Comparison of ENCODE assay signal across 8 mouse cellular contexts in the genomic region with DNA sequence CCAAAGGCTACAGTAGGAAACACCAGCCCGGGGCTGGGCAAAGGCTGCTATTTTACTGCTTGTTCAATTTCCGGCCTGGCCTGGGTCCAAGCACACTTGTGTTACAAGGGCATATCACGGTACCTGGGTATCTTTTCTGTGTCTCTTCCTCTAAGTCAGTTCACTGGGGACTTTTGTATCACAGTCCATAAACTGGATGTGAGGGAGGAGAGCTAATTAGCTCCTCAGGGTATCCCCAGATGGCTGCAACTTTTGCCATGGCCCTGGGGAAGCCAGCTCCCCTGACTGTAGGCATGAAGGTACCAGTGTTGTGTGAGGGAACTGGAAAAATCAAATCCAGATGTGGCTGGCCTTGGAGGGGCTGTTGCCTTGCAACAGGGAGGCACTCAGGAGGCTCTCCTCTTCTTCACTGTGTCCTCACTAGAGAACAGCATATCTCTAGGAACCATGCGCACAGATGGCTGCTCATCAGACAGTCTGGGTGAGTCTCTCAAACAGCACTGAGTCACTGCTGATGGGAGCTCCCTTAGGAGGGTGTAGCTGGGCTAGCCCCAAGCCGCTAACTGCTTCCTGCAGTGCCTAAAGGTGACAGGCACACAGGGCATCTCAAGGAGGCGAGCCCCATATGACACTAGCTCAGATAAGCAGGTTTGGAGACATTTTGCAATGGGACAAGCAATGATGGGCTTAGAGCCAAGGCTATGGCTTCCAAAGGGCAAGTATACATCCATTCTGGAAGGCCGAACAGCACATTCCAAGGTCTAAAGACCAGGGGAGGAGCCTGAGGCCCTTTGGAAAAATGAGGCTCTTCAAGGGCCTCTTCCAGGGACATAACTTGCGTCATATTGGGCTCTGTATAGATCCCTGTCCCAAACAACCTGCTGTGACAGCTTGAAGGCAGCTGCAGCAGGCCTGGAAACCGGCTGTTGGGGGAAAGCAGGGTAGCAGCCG. TPM values are rescaled to one million over a fixed set of nuclear protein-coding genes. Genes with fewer than 3 reads are reported as not detected.
DNase-seq lines count a peak whose midpoint lies in the region; ATAC-seq and TF ChIP-seq lines count a peak whose summit lies in the region.

No protein-coding gene starts in this region.

- H3K9me3 ChIP-seq in forebrain, embryonic 14.5 days (replicated peaks; ENCODE audit: control insufficient read depth, low read length) = no peaks in the 10 kb centered on the region
- H3K9me3 ChIP-seq in liver, postnatal 0 days (ENCODE audit: low read length) = no peaks in the 10 kb centered on the region

- WGBS in forebrain, embryonic 14.5 days = 61% methylated on average over 10 of the region's 10 CpGs
- 48% methylated on average over 10 of the region's 10 CpGs for WGBS in liver, postnatal 0 days (ENCODE audit: insufficient replicate concordance)

- H3K9ac ChIP-seq in forebrain, embryonic 14.5 days (ENCODE audit: low read length) = no peak overlapping the region
- H3K9ac ChIP-seq in liver, postnatal 0 days (replicated peaks) = 0 out of 2 replicates have a peak overlapping the region, but pooled peaks have one; percentile 1

- no peak for TF ChIP-seq CTCF in liver, postnatal 0 days (IDR thresholded peaks at IDR 0.05; ENCODE audit: low read depth)

- H3K36me3 ChIP-seq in forebrain, embryonic 14.5 days (ENCODE audit: control insufficient read depth, insufficient read depth, low read length) = no peaks in the 10 kb centered on the region
- no peaks in the 10 kb centered on the region for H3K36me3 ChIP-seq in liver, postnatal 0 days (replicated peaks; ENCODE audit: insufficient read depth, low read length)

- no peak overlapping the region for H3K4me3 ChIP-seq in forebrain, embryonic 14.5 days (ENCODE audit: low read depth, low read length)
- no peak overlapping the region for H3K4me3 ChIP-seq in liver, postnatal 0 days (ENCODE audit: low read depth, low read length)

- H3K4me2 ChIP-seq in forebrain, embryonic 14.5 days (ENCODE audit: low read length) = no peak overlapping the region
- H3K4me2 ChIP-seq in liver, postnatal 0 days (ENCODE audit: low read depth, low read length) = no peak overlapping the region

- DNase-seq in adrenal gland, adult (ENCODE audit: inconsistent age in 2 of 2, low spot score in 1 of 2) = peak; percentile 79 to 94
- DNase-seq in adrenal gland, adult 18-20 months (ENCODE audit: low spot score in 2 of 2) = no peak
- DNase-seq in NIH3T3 (ENCODE audit: low read depth) = peak; percentile 70
- DNase-seq in forebrain, embryonic 14.5 days (ENCODE audit: low spot score) = peak; percentile 71
- DNase-seq in kidney, postnatal 10 days = peak; percentile 75
- DNase-seq in liver, postnatal 0 days = peak; percentile 53
- no peak for DNase-seq in spleen, postnatal 36 days (ENCODE audit: low spot score in 2 of 2)
- DNase-seq in retina, postnatal 1 day = no peak

- ATAC-seq in forebrain, embryonic 14.5 days = peak; percentile 84
- peak; percentile 84 for ATAC-seq in liver, postnatal 0 days

- peaks cover 20% of the 10 kb centered on the region for H3K4me1 ChIP-seq in forebrain, embryonic 14.5 days (ENCODE audit: control insufficient read depth, insufficient read depth, low read length)
- peaks cover 34% of the 10 kb centered on the region for H3K4me1 ChIP-seq in liver, postnatal 0 days (ENCODE audit: insufficient read depth)

- no peaks in the 10 kb centered on the region for H3K27me3 ChIP-seq in forebrain, embryonic 14.5 days (replicated peaks; ENCODE audit: control insufficient read depth, insufficient read depth, low read length)
- no peaks in the 10 kb centered on the region for H3K27me3 ChIP-seq in liver, postnatal 0 days (ENCODE audit: insufficient read depth, low read length)

- H3K27ac ChIP-seq in forebrain, embryonic 14.5 days (ENCODE audit: low read depth, low read length) = peak overlapping the region; percentile 80
- H3K27ac ChIP-seq in liver, postnatal 0 days (ENCODE audit: low read depth) = peak overlapping the region; percentile 41

- TF ChIP-seq EP300 in liver, postnatal 0 days (IDR thresholded peaks at IDR 0.05; ENCODE audit: low read depth) = peak; percentile 38; the same call in 1 of the 2 replicates

RNA-seq across cellular contexts. Expression of a gene that starts 23.7 kb away (rescaled TPM):
- total RNA-seq in adrenal gland, adult 18-20 months (2021) = 10 to 100 TPM; 13.9 to 23.5 TPM
- polyA plus RNA-seq in forebrain, embryonic 14.5 days (2014; fragmentation: Nextera tagmentation; extraction: Ambion mirVana) = 9.6 and 9.9 TPM in 2 replicates
- 1.1 and 1.3 TPM in 2 replicates for polyA plus RNA-seq in liver, postnatal 0 days (2015; fragmentation: Nextera tagmentation; extraction: Ambion mirVana)

RNA-seq across cellular contexts. Expression of a gene that starts 23.8 kb away (rescaled TPM):
- 10 to 100 TPM; 26.5 to 36.7 TPM for total RNA-seq in adrenal gland, adult 18-20 months (2021)
- 27.4 and 29.7 TPM in 2 replicates for polyA plus RNA-seq in forebrain, embryonic 14.5 days (2014; fragmentation: Nextera tagmentation; extraction: Ambion mirVana)
- polyA plus RNA-seq in liver, postnatal 0 days (2015; fragmentation: Nextera tagmentation; extraction: Ambion mirVana) = 7.8 and 9.6 TPM in 2 replicates

RNA-seq across cellular contexts. Expression of a gene that starts 50.3 kb away (rescaled TPM):
- 1 to 10 TPM; 3.4 to 7.2 TPM for total RNA-seq in adrenal gland, adult 18-20 months (2021)
- polyA plus RNA-seq in forebrain, embryonic 14.5 days (2014; fragmentation: Nextera tagmentation; extraction: Ambion mirVana) = 13.2 and 17.0 TPM in 2 replicates
- polyA plus RNA-seq in liver, postnatal 0 days (2015; fragmentation: Nextera tagmentation; extraction: Ambion mirVana) = 4.7 and 5.4 TPM in 2 replicates

Comparison
In these comparisons a context has a peak if more than half of its experiments do, and no peak if none do; other contexts are left out.
1. DNase-seq: peak in adrenal gland, adult (2 of 2), NIH3T3 (single experiment), forebrain, embryonic 14.5 days (single experiment), kidney, postnatal 10 days (single experiment) and liver, postnatal 0 days (single experiment); none in adrenal gland, adult 18-20 months (0 of 2), spleen, postnatal 36 days (0 of 2) and retina, postnatal 1 day (single experiment).